Mouse (Mus musculus) forebrain, embryonic 14.5 days (tissue): ENCODE data around the gene Rhag. TPM values are rescaled to one million over a fixed set of nuclear protein-coding genes. Genes with fewer than 3 reads are reported as not detected.

Source experiments
- ATAC-seq: fragments of 200-750 bp; cut with Nextera tagmentation; 2 replicates; pipeline ENCODE4 v1.8.0; 2017; ENCODE audit warnings: mild to moderate bottlenecking, moderate library complexity
- DNase-seq: peaks from one replicate; pipeline ENCODE4 v3.0.0-alpha.2; 2015; ENCODE audit warnings: low spot score
- H3K27ac ChIP-seq: fragments of 300-500 bp; sonication (generic); 2 replicates; pipeline ENCODE4 v1.5.1; 2014; ENCODE audit warnings: low read depth, mild to moderate bottlenecking, control low read depth, low read length, moderate library complexity
- H3K27me3 ChIP-seq: fragments of 300-500 bp; sonication (generic); replicated peaks from 2 replicates; pipeline ENCODE4 v1.6.1; 2014; ENCODE audit warnings: low read length, control low read depth, mixed read lengths; ENCODE audit not compliant: control insufficient read depth, insufficient read depth
- H3K36me3 ChIP-seq: fragments of 300-500 bp; sonication (generic); 2 replicates; pipeline ENCODE4 v1.6.1; 2014; ENCODE audit warnings: low read length, control low read depth; ENCODE audit not compliant: control insufficient read depth, insufficient read depth
- H3K4me1 ChIP-seq: fragments of 300-500 bp; sonication (generic); 2 replicates; pipeline ENCODE4 v1.6.1; 2014; ENCODE audit warnings: antibody characterized with exemption, low read length, control low read depth; ENCODE audit not compliant: control insufficient read depth, insufficient read depth
- H3K4me2 ChIP-seq: fragments of 300-500 bp; sonication (generic); 2 replicates; pipeline ENCODE4 v1.6.1; 2014; ENCODE audit warnings: mild to moderate bottlenecking, control low read depth, low read length
- H3K4me3 ChIP-seq: fragments of 300-500 bp; sonication (generic); 2 replicates; pipeline ENCODE4 v1.5.1; 2014; ENCODE audit warnings: low read depth, low read length, control low read depth
- H3K9ac ChIP-seq: fragments of 300-500 bp; sonication (generic); 2 replicates; pipeline ENCODE4 v1.6.1; 2014; ENCODE audit warnings: mild to moderate bottlenecking, low read length, control low read depth, moderate library complexity
- H3K9me3 ChIP-seq: fragments of 300-500 bp; sonication (generic); replicated peaks from 2 replicates; pipeline ENCODE4 v1.6.1; 2016; ENCODE audit warnings: low read length, control low read depth, mixed read lengths; ENCODE audit not compliant: control insufficient read depth
- WGBS: fragments of 180-500 bp; shearing (Covaris S2); extraction: QIAGEN DNeasy Blood & Tissue Kit; methylation state at CpG from one replicate; pipeline ENCODE4 v1.1.7; 2014; 5-methylcytosine and 5-hydroxymethylcytosine counted together
- polyA plus RNA-seq: library from polyadenylated mRNA; unstranded; fragments of >200 nt; fragmentation: Nextera tagmentation; extraction: Ambion mirVana; gene quantifications from 2 replicates; pipeline ENCODE4 v1.2.1, GENCODE M21; 2014

Rhag gene
- polyA plus RNA-seq, 1 experiment from 2014 or later = not detected

DNA sequence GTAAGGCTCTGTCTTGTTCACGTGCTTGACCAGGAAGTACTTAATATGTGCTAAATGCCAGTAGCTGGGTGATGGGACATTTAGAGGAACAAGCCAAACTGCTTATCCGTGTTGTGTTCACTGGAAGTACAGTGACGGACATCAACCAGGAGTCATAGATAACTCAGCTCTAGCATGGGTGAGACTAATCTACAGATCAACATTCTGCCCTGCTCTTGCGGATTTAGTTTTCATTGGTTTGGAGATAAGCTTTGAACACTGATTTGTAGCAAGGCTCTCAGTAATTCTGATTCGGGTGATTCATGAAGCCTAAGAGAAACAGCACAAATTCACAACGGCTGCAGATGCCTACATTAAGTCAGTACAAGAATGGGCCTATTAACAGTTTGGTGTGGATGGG lies 71.2 kb downstream of the Rhag start:
- WGBS = 92% methylated on average over 6 of the region's 6 CpGs
- Histone ChIP-seq H3K36me3 (no peaks in the 10 kb centered on the region), H3K4me1 (0 out of 2 replicates have a peak, but pooled peaks cover 3% of the 10 kb centered on the region), H3K27ac (no peak overlapping the region), H3K4me3 (no peak overlapping the region), H3K9me3 (no peaks in the 10 kb centered on the region), H3K9ac (no peak overlapping the region), H3K4me2 (no peak overlapping the region), H3K27me3 (no peaks in the 10 kb centered on the region)
- ATAC-seq (no peak), DNase-seq (no peak)

DNA sequence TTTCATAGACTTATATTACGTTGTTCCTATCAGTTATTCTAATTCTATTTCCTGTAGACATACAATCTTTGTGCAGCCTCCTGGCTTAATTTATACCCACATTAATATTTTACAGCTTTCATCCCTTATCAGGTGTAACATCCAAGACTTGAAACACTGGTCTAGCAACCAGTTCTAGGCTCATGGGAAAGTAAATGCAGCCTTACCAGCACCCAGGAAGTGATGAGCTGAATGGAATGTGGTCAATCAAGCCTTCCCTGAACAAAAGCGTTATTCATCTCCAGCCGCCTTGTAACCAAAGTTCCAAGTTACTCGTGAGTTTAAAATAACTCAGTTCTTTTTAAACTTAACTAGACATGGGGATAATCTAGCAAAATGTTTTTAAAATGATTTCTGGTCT lies 74.2 kb downstream of the Rhag start:
- WGBS = 81% methylated on average over 4 of the region's 4 CpGs
- ATAC-seq (no peak), DNase-seq (no peak)
- Histone ChIP-seq H3K4me2 (no peak overlapping the region), H3K9me3 (no peaks in the 10 kb centered on the region), H3K27ac (no peak overlapping the region), H3K4me1 (no peaks in the 10 kb centered on the region), H3K4me3 (no peak overlapping the region), H3K36me3 (no peaks in the 10 kb centered on the region), H3K9ac (no peak overlapping the region), H3K27me3 (no peaks in the 10 kb centered on the region)

DNA sequence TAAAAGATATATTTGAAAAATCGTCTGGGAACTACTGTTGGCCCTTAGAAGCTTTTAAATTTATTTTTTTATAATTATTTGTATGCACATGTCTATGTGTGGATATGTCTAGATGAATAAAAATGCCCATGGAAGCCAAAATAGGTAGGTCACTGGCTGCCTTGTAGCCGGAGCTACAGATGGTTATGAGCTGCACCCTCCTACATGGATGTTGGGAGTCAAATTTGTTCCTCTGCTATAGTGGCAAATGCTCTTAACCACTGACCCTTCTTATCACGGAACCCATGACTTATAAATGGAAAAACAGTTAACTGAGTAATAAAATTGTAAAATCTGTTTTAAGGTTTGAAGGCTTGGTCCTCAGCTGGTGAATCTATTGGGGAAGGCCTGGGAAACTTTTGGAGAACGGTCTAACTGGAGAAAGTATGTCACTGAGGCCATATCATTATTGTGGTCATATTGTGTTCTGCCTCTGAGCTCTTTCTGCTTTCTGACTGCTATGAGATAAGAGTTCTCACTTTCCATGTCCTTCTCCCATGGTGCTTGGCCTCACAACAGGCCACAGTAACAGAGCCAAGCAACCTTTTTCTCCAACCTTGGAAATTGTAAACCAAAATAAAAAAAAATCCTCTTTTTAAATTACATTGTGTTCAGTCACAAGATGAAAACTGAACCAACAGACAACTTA lies 77.1 kb downstream of the Rhag start:
- 80% methylated on average over 4 of the region's 4 CpGs for WGBS
- no peak for ATAC-seq

More for the DNA sequence above, 77.1 kb downstream of the Rhag start:
- Histone ChIP-seq H3K4me2 (no peak overlapping the region), H3K36me3 (no peaks in the 10 kb centered on the region), H3K4me3 (no peak overlapping the region), H3K9ac (no peak overlapping the region), H3K27ac (no peak overlapping the region), H3K4me1 (no peaks in the 10 kb centered on the region), H3K27me3 (no peaks in the 10 kb centered on the region), H3K9me3 (no peaks in the 10 kb centered on the region)
- DNase-seq = no peak

Other genes with a start within 250 kb of the Rhag start
- gene Esp6, start 249.6 kb upstream of the Rhag start, polyA plus RNA-seq = not detected in 2 replicates
- not detected in 2 replicates for gene Esp4, start 212.5 kb upstream of the Rhag start, polyA plus RNA-seq
- not detected in 2 replicates for gene Esp3, start 179.1 kb upstream of the Rhag start, polyA plus RNA-seq
- not detected in 2 replicates for gene Esp1, start 84.0 kb upstream of the Rhag start, polyA plus RNA-seq
- not detected in 2 replicates for gene Crisp2, start 4.1 kb upstream of the Rhag start, polyA plus RNA-seq
- 0.46 and 0.75 TPM in 2 replicates for gene 9130008F23Rik, start 69.4 kb downstream of the Rhag start, polyA plus RNA-seq
- not detected in 2 replicates for gene Glyatl3, start 103.2 kb downstream of the Rhag start, polyA plus RNA-seq
- gene Mut, start 123.6 kb downstream of the Rhag start, polyA plus RNA-seq = 22.4 and 24.6 TPM in 2 replicates
- gene Cenpq, start 123.9 kb downstream of the Rhag start, polyA plus RNA-seq = 21.4 and 23.2 TPM in 2 replicates